Mouse (Mus musculus) heart, embryonic 13.5 days (tissue): ENCODE data around the gene Timm10. TPM values are rescaled to one million over a fixed set of nuclear protein-coding genes. Genes with fewer than 3 reads are reported as not detected.

Experiments
- ATAC-seq: fragments of 200-750 bp; cut with Nextera tagmentation; 2 replicates; pipeline ENCODE4 v1.8.0; 2017; ENCODE audit warnings: moderate TSS enrichment; ENCODE audit not compliant: insufficient number of reproducible peaks, low FRiP score, low TSS enrichment; ENCODE audit errors: extremely low read depth
- H3K27ac ChIP-seq: fragments of 300-500 bp; sonication (generic); replicated peaks from 2 replicates; pipeline ENCODE4 v1.5.1; 2015; ENCODE audit warnings: moderate library complexity, mild to moderate bottlenecking, inconsistent platforms
- H3K27me3 ChIP-seq: fragments of 300-500 bp; sonication (generic); replicated peaks from 2 replicates; pipeline ENCODE4 v1.6.1; 2015; ENCODE audit warnings: mild to moderate bottlenecking, inconsistent platforms
- H3K36me3 ChIP-seq: fragments of 300-500 bp; sonication (generic); 2 replicates; pipeline ENCODE4 v1.6.1; 2015; ENCODE audit warnings: mild to moderate bottlenecking, inconsistent platforms
- H3K4me1 ChIP-seq: fragments of 300-500 bp; sonication (generic); 2 replicates; pipeline ENCODE4 v1.6.1; 2015; ENCODE audit warnings: inconsistent platforms
- H3K4me2 ChIP-seq: fragments of 300-500 bp; sonication (generic); 2 replicates; pipeline ENCODE4 v1.6.1; 2015; ENCODE audit warnings: inconsistent platforms, mild to moderate bottlenecking, moderate library complexity
- H3K4me3 ChIP-seq: fragments of 300-500 bp; sonication (generic); 2 replicates; pipeline ENCODE4 v1.5.1; 2015; ENCODE audit warnings: moderate library complexity, mild to moderate bottlenecking, inconsistent platforms
- H3K9ac ChIP-seq: fragments of 300-500 bp; sonication (generic); 2 replicates; pipeline ENCODE4 v1.6.1; 2015; ENCODE audit warnings: inconsistent platforms, mild to moderate bottlenecking, moderate library complexity
- H3K9me3 ChIP-seq: fragments of 300-500 bp; sonication (generic); 2 replicates; pipeline ENCODE4 v1.6.1; 2016; ENCODE audit warnings: inconsistent platforms
- WGBS: fragments of 180-500 bp; shearing (Covaris S2); methylation state at CpG from one replicate; pipeline ENCODE4 v1.1.7; 2015; ENCODE audit warnings: mixed read lengths; 5-methylcytosine and 5-hydroxymethylcytosine counted together
- polyA plus RNA-seq: library from polyadenylated mRNA; unstranded; fragments of >200 nt; fragmentation: Nextera tagmentation; extraction: Ambion mirVana; gene quantifications from 2 replicates; pipeline ENCODE4 v1.2.1, GENCODE M21; 2015

The Timm10 gene
- polyA plus RNA-seq, 1 experiment from 2014 or later, result 72.3 TPM

GRCm38 (mm10) chr2:84859991-84860780 is 33.4 kb downstream of the Timm10 start:
- Histone ChIP-seq H3K27ac (no peak overlapping the region), H3K4me2 (no peak overlapping the region), H3K4me3 (no peak overlapping the region), H3K36me3 (peaks cover 83% of the 10 kb centered on the region), H3K4me1 (no peaks in the 10 kb centered on the region), H3K27me3 (peaks cover 6% of the 10 kb centered on the region), H3K9ac (no peak overlapping the region), H3K9me3 (no peaks in the 10 kb centered on the region)
- 83% methylated on average over 7 of the region's 7 CpGs for WGBS
- ATAC-seq, result no peak

GRCm38 (mm10) chr2:84861430-84861829 is 34.6 kb downstream of the Timm10 start:
- Histone ChIP-seq H3K27ac (no peak overlapping the region), H3K4me1 (peaks cover 10% of the 10 kb centered on the region), H3K36me3 (peaks cover 73% of the 10 kb centered on the region), H3K4me2 (no peak overlapping the region), H3K9me3 (no peaks in the 10 kb centered on the region), H3K9ac (no peak overlapping the region), H3K27me3 (peaks cover 19% of the 10 kb centered on the region), H3K4me3 (no peak overlapping the region)
- no peak for ATAC-seq
- 63% methylated on average over 3 of the region's 3 CpGs for WGBS

- Histone ChIP-seq H3K4me3 (no peak overlapping the region), H3K9me3 (no peaks in the 10 kb centered on the region), H3K4me1 (peaks cover 11% of the 10 kb centered on the region), H3K9ac (no peak overlapping the region), H3K27me3 (peaks cover 27% of the 10 kb centered on the region), H3K27ac (no peak overlapping the region), H3K36me3 (peaks cover 65% of the 10 kb centered on the region), H3K4me2 (no peak overlapping the region)
- ATAC-seq, result no peak
- WGBS, result 77% methylated on average over 3 of the region's 3 CpGs
Measured at GRCm38 (mm10) chr2:84862231-84862630, 35.4 kb downstream of the Timm10 start.

GRCm38 (mm10) chr2:84865616-84866571 is 39.1 kb downstream of the Timm10 start:
- peaks cover 63% of the 10 kb centered on the region for H3K27me3 ChIP-seq
- 1% methylated on average over 45 of the region's 47 CpGs for WGBS
- ATAC-seq, result no peak
- no peaks in the 10 kb centered on the region for H3K9me3 ChIP-seq
- peaks cover 30% of the 10 kb centered on the region for H3K36me3 ChIP-seq
- H3K4me2 ChIP-seq, result peak overlapping the region; percentile 73
- H3K4me1 ChIP-seq, result peaks cover 11% of the 10 kb centered on the region
- H3K4me3 ChIP-seq, result peak overlapping the region; percentile 45
- no peak overlapping the region for H3K27ac ChIP-seq
- H3K9ac ChIP-seq, result peak overlapping the region; percentile 70

DNA sequence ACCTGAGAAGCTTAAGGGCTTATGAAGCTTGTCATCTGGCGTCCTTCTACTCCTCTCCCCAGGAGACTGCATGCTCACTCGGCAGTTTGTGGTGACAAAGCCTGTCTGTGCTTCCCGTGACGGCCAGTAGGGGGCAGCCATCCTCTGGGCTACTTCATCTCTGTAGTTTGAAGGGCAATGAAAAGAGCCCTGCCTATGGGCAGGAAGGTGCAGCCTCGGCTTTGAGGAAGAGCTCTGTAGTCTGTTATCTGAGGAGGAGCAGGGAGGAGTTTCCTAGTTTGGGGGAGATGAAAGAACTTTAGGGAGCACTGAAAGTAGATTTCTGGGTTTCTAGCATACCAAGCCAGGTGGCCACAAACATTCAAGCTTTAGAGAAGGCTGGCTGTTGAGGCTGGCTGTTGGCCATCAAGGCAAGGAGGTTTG is 41.7 kb downstream of the Timm10 start:
- 6% methylated on average over 5 of the region's 5 CpGs for WGBS
- no peak for ATAC-seq
- Histone ChIP-seq H3K36me3 (peaks cover 4% of the 10 kb centered on the region; the same call in 1 of the 2 replicates), H3K4me1 (peaks cover 26% of the 10 kb centered on the region), H3K27me3 (peaks cover 90% of the 10 kb centered on the region), H3K9ac (no peak overlapping the region), H3K9me3 (no peaks in the 10 kb centered on the region), H3K4me3 (no peak overlapping the region), H3K27ac (no peak overlapping the region), H3K4me2 (no peak overlapping the region)

DNA sequence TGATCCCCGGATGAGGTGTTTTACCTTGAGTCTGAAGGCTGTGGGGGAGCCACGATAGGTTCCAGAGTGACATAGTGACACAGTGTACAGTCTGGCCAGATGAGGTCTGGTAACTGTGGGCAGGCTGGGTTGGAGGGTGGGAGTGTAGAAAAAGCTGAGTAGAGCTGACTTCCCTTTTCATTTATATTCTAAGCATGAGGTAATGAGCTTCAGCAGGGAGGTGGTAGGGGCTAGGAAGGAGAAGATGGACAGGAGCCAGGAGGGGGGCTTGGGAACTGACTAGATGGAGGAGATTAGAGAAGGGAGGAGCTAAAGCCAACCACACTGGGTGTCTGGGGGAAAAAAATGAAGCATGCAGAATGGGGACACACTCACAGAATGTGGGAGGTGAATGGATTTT is 42.2 kb downstream of the Timm10 start:
- WGBS, result 60% methylated on average over 2 of the region's 2 CpGs
- ATAC-seq, result no peak

GRCm38 (mm10) chr2:84870623-84871160 is 43.9 kb downstream of the Timm10 start:
- Histone ChIP-seq H3K27ac (no peak overlapping the region), H3K4me1 (peaks cover 24% of the 10 kb centered on the region), H3K9ac (no peak overlapping the region), H3K36me3 (no peaks in the 10 kb centered on the region), H3K9me3 (no peaks in the 10 kb centered on the region), H3K27me3 (peaks cover 100% of the 10 kb centered on the region), H3K4me2 (no peak overlapping the region), H3K4me3 (no peak overlapping the region)
- 50% methylated on average over 4 of the region's 4 CpGs for WGBS
- ATAC-seq, result no peak

More for the DNA sequence above, 42.2 kb downstream of the Timm10 start:
- Histone ChIP-seq H3K4me3 (no peak overlapping the region), H3K36me3 (no peaks in the 10 kb centered on the region), H3K27ac (no peak overlapping the region), H3K27me3 (peaks cover 94% of the 10 kb centered on the region), H3K9me3 (no peaks in the 10 kb centered on the region), H3K4me2 (no peak overlapping the region), H3K9ac (no peak overlapping the region), H3K4me1 (peaks cover 26% of the 10 kb centered on the region)

DNA sequence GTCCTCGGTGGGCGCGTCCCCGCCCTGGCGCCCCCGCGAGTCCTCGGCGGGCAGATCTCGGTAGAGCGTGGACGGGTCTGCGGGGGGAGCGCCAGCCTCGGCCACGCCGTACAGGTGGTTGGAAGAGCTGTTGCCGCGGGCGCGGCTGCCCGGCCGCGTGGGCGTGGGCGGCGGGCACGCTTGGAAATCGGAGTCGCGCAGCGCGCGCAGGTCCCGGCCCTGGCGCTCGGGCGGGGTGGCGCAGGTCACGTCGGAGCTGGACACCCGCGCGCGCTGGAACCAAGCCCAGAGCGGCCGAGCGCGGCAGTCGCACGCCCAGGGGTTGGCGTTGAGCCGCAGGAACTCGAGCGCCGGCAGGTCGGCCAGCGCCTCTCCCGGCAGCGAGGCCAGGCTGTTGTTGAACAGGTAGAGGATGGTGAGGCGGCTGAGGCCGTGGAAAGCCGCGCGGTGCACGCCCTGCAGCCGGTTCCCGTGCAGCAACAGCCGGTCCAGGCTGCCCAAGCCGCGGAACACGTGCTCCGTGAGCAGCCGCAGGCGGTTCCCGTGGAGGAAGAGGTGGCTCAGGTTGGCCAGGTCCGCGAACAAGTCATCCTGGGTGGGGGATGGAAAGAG is 45.4 kb downstream of the Timm10 start:
- 0 out of 2 replicates have a peak, but pooled peaks have one; percentile 21 for ATAC-seq
- peak overlapping the region; percentile 76 for H3K9ac ChIP-seq
- H3K9me3 ChIP-seq, result no peaks in the 10 kb centered on the region
- peak overlapping the region; percentile 61 for H3K4me3 ChIP-seq
- H3K4me2 ChIP-seq, result peak overlapping the region; percentile 82
- H3K4me1 ChIP-seq, result peaks cover 15% of the 10 kb centered on the region
- no peaks in the 10 kb centered on the region for H3K36me3 ChIP-seq
- WGBS, result 1% methylated on average over 78 of the region's 78 CpGs
- peaks cover 100% of the 10 kb centered on the region for H3K27me3 ChIP-seq
- H3K27ac ChIP-seq, result no peak overlapping the region

DNA sequence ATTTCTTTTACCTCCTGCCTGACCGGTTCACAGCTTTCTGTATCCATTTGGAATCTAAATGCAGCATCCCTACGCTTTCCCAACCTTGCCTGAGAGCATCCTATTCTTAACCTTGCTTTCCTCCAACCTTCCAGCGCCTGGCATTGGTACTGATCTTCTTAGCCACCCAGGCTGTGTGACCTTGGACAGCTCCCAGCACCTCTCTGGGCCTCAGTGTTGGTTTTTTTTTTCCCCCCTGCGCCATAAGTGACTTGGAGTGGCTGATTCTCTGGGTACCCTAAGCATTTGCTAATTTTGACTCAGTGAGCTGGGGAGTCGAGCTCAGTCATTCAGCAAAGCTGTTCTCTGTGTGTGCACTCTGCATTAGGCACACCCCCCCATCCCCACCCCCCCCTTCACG is 49.0 kb downstream of the Timm10 start:
- Histone ChIP-seq H3K4me2 (no peak overlapping the region), H3K36me3 (no peaks in the 10 kb centered on the region), H3K4me3 (no peak overlapping the region), H3K27me3 (peaks cover 99% of the 10 kb centered on the region), H3K27ac (no peak overlapping the region), H3K4me1 (peaks cover 15% of the 10 kb centered on the region), H3K9ac (no peak overlapping the region), H3K9me3 (no peaks in the 10 kb centered on the region)
- no peak for ATAC-seq
- 31% methylated on average over 6 of the region's 6 CpGs for WGBS
